Mouse (Mus musculus) small intestine, adult 2 months (tissue): ENCODE data around the gene Zfp324.
A peak's percentile ranks its signal among the peaks of the same experiment; 100 is the strongest.

Source experiments
- CTCF ChIP-seq: fragments of 200-500 bp; IDR thresholded peaks from 2 replicates; pipeline ENCODE4 v1.5.1; 2012; ENCODE audit warnings: low read depth, mild to moderate bottlenecking, control low read depth, inconsistent platforms, low read length, moderate library complexity, mixed read lengths; ENCODE audit not compliant: insufficient replicate concordance, insufficient read length; ENCODE audit errors: extremely low read depth
- POLR2A ChIP-seq: fragments of 200-500 bp; IDR thresholded peaks from 2 replicates; pipeline ENCODE4 v1.6.1; 2012; ENCODE audit warnings: low read depth, mild to moderate bottlenecking, control low read depth, inconsistent platforms, low read length, moderate library complexity

GRCm38 (mm10) chr7:12965678-12966091, at the start of gene Zfp324:
- peak; percentile 61 for TF ChIP-seq POLR2A
- no peak for TF ChIP-seq CTCF
